Mouse (Mus musculus) gastrocnemius, adult 8-10 months (tissue): ENCODE measurements around the gene Tef. TPM values are rescaled to one million over a fixed set of nuclear protein-coding genes. Genes with fewer than 3 reads are reported as not detected.

Source experiments
- total RNA-seq, 4 experiments: library from RNA; stranded (reverse); gene quantifications; 2 replicates each; pipeline ENCODE4 v1.2.4; 2022

Tef gene
- total RNA-seq, 4 experiments from 2014 or later = 191 to 229 (median 196) TPM

Other genes starting within 250 kb of the Tef start
- gene Ep300, start 217.1 kb upstream of the Tef start, total RNA-seq = 10 to 100 TPM; 38.2 to 52.3 (median 42.2) TPM
- 1 to 10 TPM; 8.6 to 9.6 (median 9.3) TPM for gene L3mbtl2, start 138.5 kb upstream of the Tef start, total RNA-seq
- 1 to 10 TPM in 3 of 4 experiments, under 1 TPM in 1; 0.73 to 1.3 (median 1.1) TPM for gene Chadl, start 105.1 kb upstream of the Tef start, total RNA-seq
- 10 to 100 TPM; 29.2 to 37.7 (median 33.5) TPM for gene Zc3h7b, start 57.4 kb upstream of the Tef start, total RNA-seq
- gene Rangap1, start 56.9 kb upstream of the Tef start, total RNA-seq = 10 to 100 TPM; 23.5 to 24.3 (median 23.6) TPM
- 100 to 1,000 TPM; 111 to 127 (median 125) TPM for gene Tob2, start 56.4 kb downstream of the Tef start, total RNA-seq
- gene Phf5a, start 69.5 kb downstream of the Tef start, total RNA-seq = 10 to 100 TPM; 39.0 to 44.3 (median 39.3) TPM
- gene Aco2, start 69.9 kb downstream of the Tef start, total RNA-seq = 1,000 to 10,000 TPM; 1,068 to 1,166 (median 1,137) TPM
- 10 to 100 TPM in 1 of 4 experiments, 1 to 10 TPM in 3; 7.2 to 10.2 (median 8.2) TPM for gene Polr3h, start 123.8 kb downstream of the Tef start, total RNA-seq
- 1 to 10 TPM in 2 of 4 experiments, under 1 TPM in 2; 0.67 to 1.9 (median 0.90) TPM for gene Csdc2, start 134.3 kb downstream of the Tef start, total RNA-seq
- gene Pmm1, start 158.5 kb downstream of the Tef start, total RNA-seq = 10 to 100 TPM; 15.6 to 17.9 (median 15.9) TPM
- not detected for gene 1700029P11Rik, start 178.1 kb downstream of the Tef start, total RNA-seq
- gene Xrcc6, start 185.4 kb downstream of the Tef start, total RNA-seq = 10 to 100 TPM; 20.6 to 24.5 (median 24.2) TPM
- gene Desi1, start 231.4 kb downstream of the Tef start, total RNA-seq = 10 to 100 TPM; 14.9 to 18.4 (median 17.5) TPM
- 10 to 100 TPM; 44.8 to 55.5 (median 51.4) TPM for gene Snu13, start 245.2 kb downstream of the Tef start, total RNA-seq